16 mouse cellular contexts compared by ENCODE assay signal in genomic region chr13:45049261-45050020, GRCm38 (mm10). TPM values are rescaled to one million over a fixed set of nuclear protein-coding genes. Genes with fewer than 3 reads are reported as not detected.
A peak's percentile ranks its signal among the peaks of the same experiment; 100 is the strongest.
DNase-seq lines count a peak whose midpoint lies in the region; ATAC-seq and TF ChIP-seq lines count a peak whose summit lies in the region.
"Had no signal": no experiment of that assay in that cellular context is flagged by ENCODE, and none has a peak within 500 bp of the region (broad histone marks: within the 10 kb centered on the region; RNA-seq: fewer than 3 reads in every experiment).

No protein-coding gene starts in this region.

- no peak overlapping the region for H3K27ac ChIP-seq in intestine, postnatal 0 days (ENCODE audit: low read depth, low read length)
- H3K27ac ChIP-seq: limb, embryonic 13.5 days; liver, embryonic 15.5 days; midbrain, embryonic 10.5 days; neural tube, embryonic 15.5 days had no signal

- no peak for TF ChIP-seq CTCF in brain, embryonic 14.5 days (IDR thresholded peaks at IDR 0.05; ENCODE audit: borderline replicate concordance, extremely low read depth, insufficient read depth, insufficient read length)
- no peak for TF ChIP-seq CTCF in intestine, postnatal 0 days (IDR thresholded peaks at IDR 0.05; ENCODE audit: low read depth)

- TF ChIP-seq POLR2A in brain, embryonic 14.5 days (IDR thresholded peaks at IDR 0.05; ENCODE audit: borderline replicate concordance, extremely low read depth, insufficient read depth, insufficient read length, poor library complexity, severe bottlenecking), result no peak

- H3K4me1 ChIP-seq in intestine, postnatal 0 days (replicated peaks; ENCODE audit: control insufficient read depth, insufficient read depth, low read length), result no peaks in the 10 kb centered on the region
- H3K4me1 ChIP-seq: liver, embryonic 15.5 days; midbrain, embryonic 10.5 days; neural tube, embryonic 15.5 days had no signal

- ATAC-seq in frontal cortex, adult (ENCODE audit: low TSS enrichment), result peak; percentile 82
- ATAC-seq in intestine, postnatal 0 days, result no peak
- ATAC-seq: inflammation-experienced regulatory T-cells, adult 6 months had no signal

- no peak overlapping the region for H3K4me2 ChIP-seq in intestine, postnatal 0 days (replicated peaks; ENCODE audit: low read depth)
- H3K4me2 ChIP-seq: limb, embryonic 13.5 days; liver, embryonic 15.5 days; neural tube, embryonic 15.5 days had no signal

- no peaks in the 10 kb centered on the region for H3K27me3 ChIP-seq in intestine, postnatal 0 days (replicated peaks; ENCODE audit: control insufficient read depth, insufficient read depth, low read length)
- H3K27me3 ChIP-seq: limb, embryonic 13.5 days; neural tube, embryonic 15.5 days had no signal

- WGBS in intestine, postnatal 0 days, result 65% methylated on average over 7 of the region's 7 CpGs

- DNase-seq in frontal cortex, postnatal 10 days (ENCODE audit: low spot score in 2 of 2), result no peak
- peak; percentile 63 for DNase-seq in brain, embryonic 14.5 days (ENCODE audit: low read depth)
- peak; percentile 35 to 75 for DNase-seq in layer of hippocampus, postnatal 14 days (ENCODE audit: low spot score in 2 of 2)
- DNase-seq in right cerebral cortex, postnatal 14 days, result peak; percentile 29
- no peak for DNase-seq in gastrocnemius, postnatal 25 days
- DNase-seq: adrenal gland, postnatal 10 days; heart, adult 18-20 months had no signal

- no peak overlapping the region for H3K9ac ChIP-seq in intestine, postnatal 0 days (ENCODE audit: low read depth, low read length)
- H3K9ac ChIP-seq: limb, embryonic 13.5 days; liver, embryonic 15.5 days; neural tube, embryonic 15.5 days had no signal

- H3K36me3 ChIP-seq in intestine, postnatal 0 days (ENCODE audit: control insufficient read depth, insufficient read depth), result no peaks in the 10 kb centered on the region
- H3K36me3 ChIP-seq: limb, embryonic 13.5 days; liver, embryonic 15.5 days; midbrain, embryonic 10.5 days; neural tube, embryonic 15.5 days had no signal

- no peaks in the 10 kb centered on the region for H3K9me3 ChIP-seq in intestine, postnatal 0 days (ENCODE audit: control insufficient read depth)
- H3K9me3 ChIP-seq: limb, embryonic 13.5 days; liver, embryonic 15.5 days; midbrain, embryonic 10.5 days; neural tube, embryonic 15.5 days had no signal

- H3K4me3 ChIP-seq in intestine, postnatal 0 days (ENCODE audit: low read depth, low read length), result no peak overlapping the region
- H3K4me3 ChIP-seq: limb, embryonic 13.5 days; liver, embryonic 15.5 days; midbrain, embryonic 10.5 days; neural tube, embryonic 15.5 days had no signal

RNA-seq across cellular contexts. Expression of gene Gm9817, which starts 29.1 kb away (rescaled TPM):
- 0.06 and 0.10 TPM in 2 replicates for polyA plus RNA-seq in brain, embryonic 14.5 days (2012; rRNA removed)
- under 1 TPM in 1 of 2 experiments, not detected in 1; 0.12 TPM for total RNA-seq in layer of hippocampus, postnatal 14 days (2021)
- total RNA-seq in gastrocnemius, postnatal 25 days (2021), result under 1 TPM; 0.13 to 0.16 TPM
- 0.23 and 0.27 TPM in 2 replicates for polyA plus RNA-seq in intestine, postnatal 0 days (2015; fragmentation: Nextera tagmentation; extraction: Ambion mirVana)
- polyA plus RNA-seq: embryonic facial prominence, embryonic 11.5 days; hindbrain, embryonic 11.5 days; limb, embryonic 13.5 days; liver, embryonic 15.5 days; midbrain, embryonic 10.5 days; neural tube, embryonic 15.5 days had no signal

RNA-seq across cellular contexts. Expression of gene Dtnbp1, which starts 47.5 kb away (rescaled TPM):
- 120 and 138 TPM in 2 replicates for polyA plus RNA-seq in brain, embryonic 14.5 days (2012; rRNA removed)
- 10 to 100 TPM; 72.4 to 75.9 TPM for total RNA-seq in layer of hippocampus, postnatal 14 days (2021)
- total RNA-seq in gastrocnemius, postnatal 25 days (2021), result 10 to 100 TPM; 36.3 to 38.6 TPM
- 65.2 and 69.7 TPM in 2 replicates for polyA plus RNA-seq in intestine, postnatal 0 days (2015; fragmentation: Nextera tagmentation; extraction: Ambion mirVana)

Comparison
In these comparisons a context has a peak if more than half of its experiments do, and no peak if none do; other contexts are left out.
1. DNase-seq: peak in brain, embryonic 14.5 days (single experiment), layer of hippocampus, postnatal 14 days (2 of 2) and right cerebral cortex, postnatal 14 days (single experiment); none in frontal cortex, postnatal 10 days (0 of 2) and gastrocnemius, postnatal 25 days (single experiment).